ENCODE assay signal across 8 mouse cellular contexts in the genomic region with DNA sequence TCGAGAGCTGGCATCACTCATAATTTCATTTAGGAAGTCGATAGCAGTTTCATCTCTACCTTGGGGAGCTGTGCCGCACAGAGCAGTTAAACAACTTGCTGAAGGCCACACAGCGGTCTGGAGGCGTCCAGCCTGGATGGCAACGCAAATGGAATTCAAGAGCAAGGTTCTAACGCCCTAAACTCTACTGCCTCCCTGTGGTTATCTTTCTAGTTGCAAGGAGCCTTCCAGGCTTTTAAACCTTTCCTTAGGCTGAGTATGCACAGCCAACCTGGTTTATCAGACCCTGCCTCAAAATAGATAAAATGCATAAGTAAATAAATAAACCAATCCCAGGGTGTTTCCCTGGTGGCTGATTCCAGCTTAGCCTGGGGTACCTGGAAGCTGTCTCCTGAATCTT. TPM values are rescaled to one million over a fixed set of nuclear protein-coding genes. Genes with fewer than 3 reads are reported as not detected.
DNase-seq lines count a peak whose midpoint lies in the region; ATAC-seq lines count a peak whose summit lies in the region.

No protein-coding gene starts in this region.

- H3K27ac ChIP-seq in midbrain, embryonic 10.5 days (replicated peaks) = no peak overlapping the region
- no peak overlapping the region for H3K27ac ChIP-seq in midbrain, embryonic 13.5 days

- H3K27me3 ChIP-seq in midbrain, embryonic 10.5 days (ENCODE audit: low read depth, poor library complexity, severe bottlenecking) = no peaks in the 10 kb centered on the region
- H3K27me3 ChIP-seq in midbrain, embryonic 13.5 days = no peaks in the 10 kb centered on the region

- no peak for ATAC-seq in midbrain, embryonic 13.5 days

- DNase-seq in midbrain, embryonic 10.5 days (ENCODE audit: low spot score) = peak; percentile 53
- DNase-seq in MN1 (ENCODE audit: low spot score) = peak; percentile 80
- peak; percentile 77 to 78 for DNase-seq in cerebellum, postnatal 14 days
- peak; percentile 49 to 81 for DNase-seq in heart, adult 9 months (ENCODE audit: low spot score in 2 of 2)
- peak; percentile 23 to 82 for DNase-seq in layer of hippocampus, adult 18-20 months (ENCODE audit: low spot score in 2 of 2)
- peak; percentile 91 for DNase-seq in lung, postnatal 36 days
- peak; percentile 47 for DNase-seq in telencephalon, adult 2 months (ENCODE audit: low read depth, low spot score)

- H3K4me2 ChIP-seq in midbrain, embryonic 13.5 days (replicated peaks) = no peak overlapping the region

- H3K9me3 ChIP-seq in midbrain, embryonic 10.5 days (replicated peaks) = no peaks in the 10 kb centered on the region
- H3K9me3 ChIP-seq in midbrain, embryonic 13.5 days = no peaks in the 10 kb centered on the region

- H3K4me3 ChIP-seq in midbrain, embryonic 10.5 days = no peak overlapping the region
- no peak overlapping the region for H3K4me3 ChIP-seq in midbrain, embryonic 13.5 days (replicated peaks)

- H3K36me3 ChIP-seq in midbrain, embryonic 10.5 days = peaks cover 16% of the 10 kb centered on the region
- no peaks in the 10 kb centered on the region for H3K36me3 ChIP-seq in midbrain, embryonic 13.5 days

- 33% methylated on average over 7 of the region's 7 CpGs for WGBS in midbrain, embryonic 10.5 days
- WGBS in midbrain, embryonic 13.5 days = 27% methylated on average over 7 of the region's 7 CpGs

- H3K4me1 ChIP-seq in midbrain, embryonic 10.5 days = no peaks in the 10 kb centered on the region
- H3K4me1 ChIP-seq in midbrain, embryonic 13.5 days (replicated peaks) = no peaks in the 10 kb centered on the region

- H3K9ac ChIP-seq in midbrain, embryonic 13.5 days (replicated peaks) = no peak overlapping the region

RNA-seq across cellular contexts. Expression of gene Kpna2, which starts 18.9 kb away (rescaled TPM):
- 746 and 771 TPM in 2 replicates for polyA plus RNA-seq in midbrain, embryonic 10.5 days (2016; fragmentation: Nextera tagmentation; extraction: Ambion mirVana)
- 288 and 305 TPM in 2 replicates for polyA plus RNA-seq in midbrain, embryonic 13.5 days (2015; fragmentation: Nextera tagmentation; extraction: Ambion mirVana)
- total RNA-seq in layer of hippocampus, adult 18-20 months (2021) = 10 to 100 TPM; 23.3 to 23.9 TPM

RNA-seq across cellular contexts. Expression of gene 1810010H24Rik, which starts 45.0 kb away (rescaled TPM):
- 2.0 and 3.2 TPM in 2 replicates for polyA plus RNA-seq in midbrain, embryonic 10.5 days (2016; fragmentation: Nextera tagmentation; extraction: Ambion mirVana)
- 4.6 and 5.6 TPM in 2 replicates for polyA plus RNA-seq in midbrain, embryonic 13.5 days (2015; fragmentation: Nextera tagmentation; extraction: Ambion mirVana)
- 1 to 10 TPM; 2.6 to 3.3 TPM for total RNA-seq in layer of hippocampus, adult 18-20 months (2021)

RNA-seq across cellular contexts. Expression of gene Smurf2, which starts 59.9 kb away (rescaled TPM):
- 12.1 and 13.8 TPM in 2 replicates for polyA plus RNA-seq in midbrain, embryonic 10.5 days (2016; fragmentation: Nextera tagmentation; extraction: Ambion mirVana)
- 16.5 and 17.4 TPM in 2 replicates for polyA plus RNA-seq in midbrain, embryonic 13.5 days (2015; fragmentation: Nextera tagmentation; extraction: Ambion mirVana)
- 10 to 100 TPM; 28.4 to 29.4 TPM for total RNA-seq in layer of hippocampus, adult 18-20 months (2021)
